Mouse (Mus musculus) small intestine, adult 2 months (tissue): ENCODE measurements around the gene D430041D05Rik.

Experiments used
- CTCF ChIP-seq: fragments of 200-500 bp; IDR thresholded peaks from 2 replicates; pipeline ENCODE4 v1.5.1; 2012; ENCODE audit warnings: low read depth, mild to moderate bottlenecking, control low read depth, inconsistent platforms, low read length, moderate library complexity, mixed read lengths; ENCODE audit not compliant: insufficient replicate concordance, insufficient read length; ENCODE audit errors: extremely low read depth
- POLR2A ChIP-seq: fragments of 200-500 bp; IDR thresholded peaks from 2 replicates; pipeline ENCODE4 v1.6.1; 2012; ENCODE audit warnings: low read depth, mild to moderate bottlenecking, control low read depth, inconsistent platforms, low read length, moderate library complexity

DNA sequence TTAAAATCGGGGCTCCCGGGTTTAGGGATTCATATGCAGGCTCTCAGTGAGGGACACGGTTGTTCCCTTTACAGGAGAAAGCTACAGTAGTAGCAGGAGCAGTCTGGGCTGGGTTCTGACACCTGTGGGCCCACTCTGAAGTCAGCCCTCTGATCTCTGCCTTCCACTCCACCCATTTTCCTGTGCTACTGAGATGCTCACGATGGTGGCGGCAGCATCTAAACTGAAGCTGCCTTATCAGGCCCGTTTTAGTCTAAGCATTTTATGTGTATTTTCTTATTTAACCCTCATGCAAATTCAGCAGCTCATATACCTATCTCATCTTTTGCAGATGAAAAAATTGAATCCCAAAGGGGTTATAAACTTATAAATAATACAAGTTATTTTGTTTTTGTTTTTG is 306.0 kb downstream of the D430041D05Rik start:
- TF ChIP-seq POLR2A (no peak), CTCF (no peak)
